Mouse (Mus musculus): ENCODE measurements around the gene Dock2.

Dock2 gene

DNA sequence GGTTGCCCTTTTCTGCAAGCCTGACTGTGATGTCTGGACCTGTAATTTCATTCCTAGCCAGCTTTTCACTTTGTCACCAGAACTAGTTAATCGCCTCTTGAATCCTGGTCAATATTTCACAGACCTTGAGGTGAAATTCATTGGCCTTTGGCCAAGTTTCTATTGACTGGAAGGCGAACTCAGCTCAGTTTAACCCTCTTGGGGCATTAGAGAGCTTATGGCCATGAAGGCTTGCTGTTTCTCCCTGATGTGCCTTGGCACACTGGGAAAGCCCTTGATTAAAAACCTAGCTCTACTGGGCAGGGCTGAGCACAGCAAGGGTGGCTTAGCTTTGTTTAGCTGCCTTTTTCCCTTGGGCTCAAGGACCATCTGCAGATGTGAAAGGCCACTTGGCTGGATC, 313.9 kb downstream of the Dock2 start:
- in situ Hi-C loops (cut with MboI; ENCODE audit: low pct_unique_long_range_greater_than_20kb in 1 of 2, low sequenced_read_pairs in 2 of 2, unreplicated experiment in 1 of 2), result no loop called here

DNA sequence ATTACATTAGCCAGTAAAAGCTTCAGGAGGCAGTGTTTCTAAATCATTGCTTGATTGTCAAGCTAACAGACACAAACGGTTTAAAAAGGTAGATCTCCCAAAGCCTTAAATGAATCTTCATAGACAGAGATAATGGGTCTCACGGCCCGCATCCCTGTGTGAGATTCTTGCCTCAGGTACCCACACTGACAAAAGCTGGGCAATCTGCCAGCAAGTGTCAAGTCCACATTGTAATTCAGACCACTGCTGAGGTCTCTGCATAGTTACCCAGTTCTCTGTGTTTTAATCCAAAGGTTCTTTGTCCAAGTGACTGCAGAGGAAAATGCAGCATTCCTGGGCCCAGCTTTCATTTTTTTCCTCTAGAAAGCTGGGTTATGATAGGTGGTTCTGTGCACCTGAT, 315.1 kb downstream of the Dock2 start:
- in situ Hi-C loops (cut with MboI; ENCODE audit: low pct_unique_long_range_greater_than_20kb in 1 of 2, low sequenced_read_pairs in 2 of 2, unreplicated experiment in 1 of 2), result no loop called here

DNA sequence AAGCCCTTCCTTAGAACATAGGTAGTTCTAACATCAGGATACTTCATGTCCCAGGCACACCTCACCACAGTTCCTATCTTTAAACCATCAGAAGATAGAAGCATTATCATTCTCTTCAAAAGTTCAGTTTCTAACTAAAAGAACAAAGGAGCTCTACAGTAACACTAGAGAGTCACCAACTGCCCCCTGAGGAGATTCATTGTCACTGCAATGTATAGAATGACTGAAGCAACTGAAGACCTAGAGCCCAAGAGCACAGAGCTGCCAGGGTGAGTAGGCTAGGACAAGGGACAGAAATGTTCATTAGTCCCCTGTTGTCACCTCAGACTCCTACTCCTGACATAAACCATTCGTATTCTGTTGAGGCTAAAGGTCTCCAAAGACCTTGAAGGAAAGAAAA, 316.6 kb downstream of the Dock2 start:
- in situ Hi-C loops (cut with MboI; ENCODE audit: low pct_unique_long_range_greater_than_20kb in 1 of 2, low sequenced_read_pairs in 2 of 2, unreplicated experiment in 1 of 2), result no loop called here

DNA sequence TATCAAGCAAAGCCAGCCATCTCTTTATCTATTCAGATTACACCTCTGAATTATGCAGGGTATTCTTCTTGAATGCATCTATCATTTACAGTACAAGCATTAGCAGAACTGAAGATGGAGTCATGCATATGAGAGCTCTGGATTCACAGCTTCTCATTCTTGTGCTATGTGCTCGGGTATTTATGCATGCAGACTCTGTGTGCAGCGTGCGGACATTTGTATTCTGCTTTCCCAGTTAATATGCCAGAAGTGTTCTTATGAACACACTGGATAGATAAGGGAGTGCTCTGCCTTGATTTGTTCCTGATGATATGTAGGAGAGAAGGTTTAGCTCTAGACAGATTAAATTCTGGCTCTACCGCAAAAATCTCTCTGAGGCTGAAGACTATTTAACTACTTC, 333.7 kb downstream of the Dock2 start:
- in situ Hi-C loops (cut with MboI; ENCODE audit: low pct_unique_long_range_greater_than_20kb in 1 of 2, low sequenced_read_pairs in 2 of 2, unreplicated experiment in 1 of 2), result no loop called here

DNA sequence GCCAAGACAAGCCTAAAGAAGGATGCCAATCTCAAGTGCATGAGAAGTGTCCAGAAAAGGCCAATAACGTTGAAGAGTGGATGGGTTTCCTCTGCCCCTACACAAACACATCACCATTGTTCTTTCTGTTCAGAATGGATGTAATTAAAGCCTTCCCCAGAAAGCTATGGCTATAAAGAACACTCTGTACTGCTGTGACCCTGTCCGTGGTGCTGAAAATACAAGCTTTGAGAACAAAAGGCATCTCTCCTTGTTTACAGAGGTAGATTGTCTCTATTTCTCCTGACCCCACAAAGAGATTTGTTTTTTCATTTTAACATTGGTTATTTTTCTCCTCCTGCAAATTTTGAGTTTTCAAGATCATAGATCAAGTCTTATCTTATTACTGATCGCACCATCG, 335.8 kb downstream of the Dock2 start:
- in situ Hi-C loops (cut with MboI; ENCODE audit: low pct_unique_long_range_greater_than_20kb in 1 of 2, low sequenced_read_pairs in 2 of 2, unreplicated experiment in 1 of 2), result no loop called here

DNA sequence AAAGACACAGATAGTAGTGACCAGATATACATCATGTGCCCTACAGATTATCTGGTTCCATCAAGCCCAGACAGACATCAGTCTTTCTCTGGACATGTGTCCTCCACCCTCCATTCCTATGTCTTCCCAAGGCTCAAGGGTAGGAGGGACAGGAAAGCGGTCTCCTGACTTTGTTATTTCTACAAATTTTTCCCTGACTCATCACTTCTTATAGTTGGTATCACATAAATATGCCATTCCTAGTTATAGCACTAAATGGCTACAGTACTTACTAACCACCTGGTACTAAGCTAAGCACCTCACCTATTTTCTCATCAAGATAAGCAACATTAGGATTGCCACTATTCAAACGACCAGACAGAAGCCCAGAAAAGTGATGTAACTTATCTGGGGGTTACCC, 345.3 kb downstream of the Dock2 start:
- in situ Hi-C loops (cut with MboI; ENCODE audit: low pct_unique_long_range_greater_than_20kb in 1 of 2, low sequenced_read_pairs in 2 of 2, unreplicated experiment in 1 of 2), result no loop called here

DNA sequence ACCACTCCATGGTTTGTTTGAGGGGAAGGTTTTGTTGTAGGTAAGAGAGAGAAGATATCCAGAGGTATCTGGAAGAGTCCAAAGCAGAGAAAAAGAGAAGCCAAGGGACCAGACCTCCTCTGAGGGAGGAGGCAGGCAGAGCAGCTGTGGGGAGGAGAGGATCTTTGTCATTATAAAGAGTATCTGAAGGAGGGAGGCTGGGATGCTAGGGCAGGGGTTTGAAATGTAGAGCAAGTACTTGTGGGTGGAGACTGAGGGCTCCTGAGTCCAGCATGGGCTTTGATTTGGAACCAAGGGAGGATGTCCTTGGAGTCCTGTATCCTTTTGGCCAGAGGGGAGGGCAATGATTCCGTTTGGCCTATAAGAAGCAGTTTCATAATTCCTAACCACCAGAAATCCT, 346.2 kb downstream of the Dock2 start:
- in situ Hi-C loops (cut with MboI; ENCODE audit: low pct_unique_long_range_greater_than_20kb in 1 of 2, low sequenced_read_pairs in 2 of 2, unreplicated experiment in 1 of 2), result no loop called here

DNA sequence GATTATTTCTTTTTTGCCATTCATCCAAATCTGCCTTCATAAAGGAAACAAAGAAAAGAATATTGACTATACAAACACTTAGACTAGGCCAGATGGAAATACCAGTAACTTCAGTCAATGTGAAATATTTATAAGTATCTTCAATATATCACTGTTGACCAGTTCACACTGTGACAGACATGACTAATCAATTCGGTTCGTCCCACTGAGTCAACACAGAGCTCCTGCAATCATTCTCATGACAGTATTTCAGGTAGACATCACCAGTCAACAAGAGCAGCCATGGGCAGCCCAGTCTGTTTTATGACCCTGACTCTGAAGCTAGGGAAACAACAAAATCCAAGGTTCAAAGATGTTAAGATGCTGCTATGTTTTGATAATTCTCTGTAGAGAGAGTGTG, 351.7 kb downstream of the Dock2 start:
- in situ Hi-C loops (cut with MboI; ENCODE audit: low pct_unique_long_range_greater_than_20kb in 1 of 2, low sequenced_read_pairs in 2 of 2, unreplicated experiment in 1 of 2), result no loop called here

DNA sequence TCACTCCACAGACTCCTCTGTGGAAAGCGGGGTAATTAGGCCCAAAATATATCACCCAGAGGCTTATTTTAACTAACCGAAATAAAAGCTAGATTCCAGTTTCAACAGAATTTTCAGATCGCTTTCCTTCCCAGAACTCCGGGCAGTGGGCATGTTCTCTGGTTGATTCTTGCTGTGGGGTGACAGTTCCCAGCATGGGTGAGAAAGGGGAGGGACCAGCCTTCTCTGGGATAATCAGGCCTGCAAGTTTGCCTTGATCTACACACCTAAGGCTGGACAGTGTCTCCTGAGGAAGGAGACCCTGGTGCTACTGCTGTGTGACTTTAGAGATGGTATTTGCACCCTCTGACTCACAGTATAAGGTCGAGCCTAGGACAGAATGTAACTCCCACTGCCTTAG, 352.3 kb downstream of the Dock2 start:
- in situ Hi-C loops (cut with MboI; ENCODE audit: low pct_unique_long_range_greater_than_20kb in 1 of 2, low sequenced_read_pairs in 2 of 2, unreplicated experiment in 1 of 2), result no loop called here

DNA sequence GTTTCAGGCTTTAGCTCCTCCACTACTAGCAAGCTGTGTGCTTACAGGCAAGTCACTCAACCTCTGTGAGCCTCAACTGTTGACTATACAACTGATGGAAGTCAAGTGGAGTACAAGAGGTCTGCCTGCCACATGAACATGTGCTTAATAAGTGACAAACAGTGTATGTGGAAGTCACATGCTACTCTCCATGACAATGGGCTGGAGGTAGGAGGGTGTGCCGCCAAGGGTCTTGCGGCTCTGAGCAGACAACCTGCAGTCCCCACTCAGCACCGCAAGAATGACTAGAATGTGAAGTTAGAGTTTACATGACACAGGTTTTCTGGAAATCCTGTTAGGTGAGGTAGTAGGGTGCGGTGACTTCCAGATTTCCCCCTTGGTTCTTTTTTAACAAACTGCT, 352.8 kb downstream of the Dock2 start:
- in situ Hi-C loops (cut with MboI; ENCODE audit: low pct_unique_long_range_greater_than_20kb in 1 of 2, low sequenced_read_pairs in 2 of 2, unreplicated experiment in 1 of 2), result no loop called here

DNA sequence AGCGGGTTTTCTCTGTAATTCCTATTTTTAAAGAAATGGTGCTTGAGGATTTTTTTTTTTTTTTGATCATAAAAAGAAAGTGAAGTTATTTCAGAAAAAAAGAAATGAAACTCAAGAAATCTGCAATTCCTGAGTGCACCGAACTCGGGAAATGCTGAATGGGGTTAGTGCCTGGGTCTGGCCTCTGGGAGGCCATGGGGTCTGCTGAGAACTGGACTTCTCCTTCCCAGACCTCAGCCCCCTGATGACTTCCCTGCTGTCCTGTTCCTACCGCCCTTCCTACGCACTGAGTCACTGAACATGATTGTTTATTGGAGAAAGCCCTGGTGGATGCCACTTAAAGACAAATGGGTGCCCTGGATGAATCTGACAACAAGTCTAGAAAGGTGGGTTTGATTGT, 356.5 kb downstream of the Dock2 start:
- in situ Hi-C loops (cut with MboI; ENCODE audit: low pct_unique_long_range_greater_than_20kb in 1 of 2, low sequenced_read_pairs in 2 of 2, unreplicated experiment in 1 of 2), result no loop called here

DNA sequence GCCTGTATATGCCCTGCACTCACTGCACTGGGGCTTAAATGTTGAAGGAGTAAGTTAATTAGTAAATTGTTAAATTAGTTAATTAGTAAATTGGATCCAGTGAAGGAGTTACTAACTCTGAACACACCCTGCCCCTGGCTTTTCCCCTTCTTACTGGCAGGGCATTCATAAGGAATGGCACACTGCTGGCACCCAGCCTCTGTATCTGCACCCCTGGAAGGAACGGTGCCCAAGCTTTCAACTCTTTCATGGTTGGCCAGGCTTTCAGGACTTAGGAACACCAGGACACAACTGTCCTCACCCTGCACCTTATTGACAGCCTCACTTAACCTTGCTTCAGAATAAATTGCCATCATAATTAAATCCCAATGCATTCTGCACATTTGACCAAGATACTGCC, 359.1 kb downstream of the Dock2 start:
- in situ Hi-C loops (cut with MboI; ENCODE audit: low pct_unique_long_range_greater_than_20kb in 1 of 2, low sequenced_read_pairs in 2 of 2, unreplicated experiment in 1 of 2), result no loop called here

DNA sequence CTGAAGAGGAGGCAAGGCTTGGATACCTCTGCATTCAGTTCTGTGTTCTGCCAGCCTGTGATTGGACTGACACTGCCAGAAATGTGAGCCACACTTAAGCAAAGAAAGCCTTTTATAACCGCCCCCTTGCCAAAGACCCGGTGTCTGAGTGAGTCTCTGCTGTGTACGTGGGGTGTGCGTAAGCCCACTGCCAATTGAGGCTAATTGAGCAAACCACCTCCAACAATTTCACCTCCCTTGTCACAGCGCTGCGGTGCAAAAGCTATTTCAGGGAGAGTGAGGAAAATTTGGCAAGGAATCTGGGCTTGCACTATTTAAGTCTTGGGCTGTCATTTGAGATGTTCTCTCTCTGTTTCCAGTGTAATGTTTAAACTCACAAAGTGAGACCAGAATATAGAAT, 362.6 kb downstream of the Dock2 start:
- in situ Hi-C loops (cut with MboI; ENCODE audit: low pct_unique_long_range_greater_than_20kb in 1 of 2, low sequenced_read_pairs in 2 of 2, unreplicated experiment in 1 of 2), result no loop called here

DNA sequence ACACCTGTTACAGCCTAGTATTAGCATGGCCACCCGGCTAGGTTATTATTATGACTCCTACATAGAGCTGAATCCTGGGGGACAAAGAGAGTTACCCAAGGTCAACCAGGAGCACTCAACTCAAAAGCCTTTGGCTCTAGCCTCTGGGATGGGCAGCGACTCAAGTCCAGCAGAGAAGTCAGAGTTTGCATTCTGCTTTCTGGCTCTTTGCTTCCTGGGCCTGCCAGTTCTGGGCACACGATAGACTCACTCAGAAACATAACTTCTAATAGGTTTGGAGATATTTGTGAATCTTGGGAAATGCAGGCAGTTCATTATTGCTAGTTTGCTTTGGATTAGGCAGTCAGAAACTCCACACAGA, 367.1 kb downstream of the Dock2 start:
- in situ Hi-C loops (cut with MboI; ENCODE audit: low pct_unique_long_range_greater_than_20kb in 1 of 2, low sequenced_read_pairs in 2 of 2, unreplicated experiment in 1 of 2), result no loop called here

DNA sequence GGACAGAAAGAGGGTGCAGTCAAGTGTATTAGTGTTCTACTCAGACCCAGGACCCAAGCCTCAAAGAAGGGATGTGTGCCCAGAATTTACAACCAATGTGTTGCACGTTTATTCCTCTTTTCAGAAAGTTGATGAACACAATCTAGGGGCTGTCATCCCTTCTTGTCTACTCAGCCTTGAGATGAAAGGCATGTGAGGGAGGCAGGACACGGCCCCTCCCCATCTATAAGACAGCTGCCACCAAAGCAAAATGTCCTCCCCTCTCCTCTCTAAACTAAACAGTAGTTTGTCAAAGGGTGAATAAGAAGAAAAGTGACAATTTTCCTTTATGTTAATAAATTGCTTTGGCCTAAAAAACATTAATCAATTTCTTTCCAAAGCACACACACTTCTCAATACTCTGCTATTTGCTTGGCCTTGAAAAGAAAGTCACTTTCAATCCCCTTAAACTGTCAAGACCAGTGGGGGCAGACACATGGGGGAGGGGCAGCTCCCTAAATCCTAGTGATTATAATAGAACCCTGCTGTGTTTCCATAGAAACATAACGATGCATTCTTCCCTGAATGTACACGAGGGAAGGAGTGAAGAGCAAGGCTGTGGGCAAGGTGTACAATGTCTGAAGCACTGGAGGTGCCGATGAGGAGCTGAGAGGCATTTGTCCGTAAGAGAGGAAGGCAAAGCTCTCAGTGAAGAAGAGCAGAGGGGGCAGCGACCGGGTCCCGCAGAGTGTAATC, 367.6 kb downstream of the Dock2 start:
- in situ Hi-C loops (cut with MboI; ENCODE audit: low pct_unique_long_range_greater_than_20kb in 1 of 2, low sequenced_read_pairs in 2 of 2, unreplicated experiment in 1 of 2), result no loop called here

DNA sequence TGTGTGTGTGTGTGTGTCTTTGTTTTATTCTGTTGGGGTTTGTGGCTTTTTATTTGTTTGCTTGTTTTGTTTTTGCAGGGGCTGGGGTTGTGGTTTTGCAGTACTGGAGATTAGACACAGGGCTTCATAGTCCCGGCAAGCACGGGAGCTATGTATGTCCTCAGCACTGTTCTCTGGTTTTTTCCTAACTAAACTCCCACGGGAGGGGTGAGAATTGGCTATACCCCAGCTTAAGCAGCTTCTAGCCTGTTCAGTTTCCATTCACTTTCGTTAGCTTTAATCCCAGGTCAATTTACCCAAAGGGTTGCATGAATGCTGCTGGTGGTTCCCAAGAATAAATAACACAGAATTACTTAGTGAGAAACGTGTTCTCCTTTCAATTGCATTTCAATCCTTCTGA, 376.8 kb downstream of the Dock2 start:
- in situ Hi-C loops (cut with MboI; ENCODE audit: low pct_unique_long_range_greater_than_20kb in 1 of 2, low sequenced_read_pairs in 2 of 2, unreplicated experiment in 1 of 2), result no loop called here

DNA sequence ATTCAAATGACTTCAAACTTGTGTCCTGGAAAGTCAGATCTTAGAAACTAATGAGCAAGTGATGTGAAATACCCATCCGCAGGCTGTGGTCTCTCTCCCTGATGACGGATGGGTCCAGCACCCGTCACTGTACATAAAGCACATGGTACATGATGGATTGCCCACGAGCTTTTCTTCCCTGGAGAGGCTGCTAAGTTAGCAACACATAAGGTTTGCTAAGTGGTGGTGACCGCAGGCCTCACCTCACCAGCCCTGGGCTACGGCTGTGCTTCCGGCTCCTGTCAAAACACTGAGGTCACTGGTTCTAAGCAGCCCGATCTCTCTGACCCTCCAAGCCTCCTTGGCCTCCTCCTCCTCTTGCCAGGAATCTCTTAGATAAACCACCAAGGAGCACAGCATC, 377.4 kb downstream of the Dock2 start:
- in situ Hi-C loops (cut with MboI; ENCODE audit: low pct_unique_long_range_greater_than_20kb in 1 of 2, low sequenced_read_pairs in 2 of 2, unreplicated experiment in 1 of 2), result no loop called here

DNA sequence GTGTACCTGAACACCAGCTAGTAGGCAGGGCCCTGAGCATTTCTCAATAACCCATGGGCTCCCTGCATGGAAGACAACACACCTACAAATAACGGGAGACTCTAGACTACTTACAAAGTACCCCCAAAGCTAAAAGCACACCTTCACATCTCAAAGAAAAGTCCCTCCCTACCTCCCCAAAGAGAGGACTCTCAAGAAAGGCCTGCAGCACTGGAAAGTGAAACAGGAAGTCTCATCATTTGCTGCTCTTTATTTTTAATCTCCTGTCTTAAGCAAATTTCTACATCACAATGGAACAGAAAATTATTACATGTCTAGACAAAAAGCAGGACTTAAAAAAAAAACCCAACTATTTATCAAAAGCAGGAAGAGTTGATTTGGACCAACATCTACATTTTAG, 378.4 kb downstream of the Dock2 start:
- in situ Hi-C loops (cut with MboI; ENCODE audit: low pct_unique_long_range_greater_than_20kb in 1 of 2, low sequenced_read_pairs in 2 of 2, unreplicated experiment in 1 of 2), result no loop called here

DNA sequence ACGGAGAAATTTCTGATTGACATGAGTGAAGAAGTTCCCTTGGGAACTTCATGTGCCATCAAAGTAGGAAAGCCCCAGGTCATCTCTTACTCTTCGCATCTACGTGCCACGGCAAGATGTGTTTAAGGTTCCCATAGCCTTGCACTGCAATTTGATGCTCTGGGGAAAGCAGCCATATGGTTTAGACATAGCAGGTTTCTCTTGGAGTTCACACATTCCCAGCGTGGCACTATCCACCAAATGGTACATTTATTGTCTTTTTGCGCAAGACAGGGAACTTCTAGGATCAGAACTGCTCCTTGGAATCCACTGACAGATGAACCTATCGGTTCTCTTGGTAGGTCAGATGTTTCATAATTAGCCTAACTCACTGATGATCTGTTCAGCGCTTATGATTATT, 382.3 kb downstream of the Dock2 start:
- in situ Hi-C loops (cut with MboI; ENCODE audit: low pct_unique_long_range_greater_than_20kb in 1 of 2, low sequenced_read_pairs in 2 of 2, unreplicated experiment in 1 of 2), result no loop called here

DNA sequence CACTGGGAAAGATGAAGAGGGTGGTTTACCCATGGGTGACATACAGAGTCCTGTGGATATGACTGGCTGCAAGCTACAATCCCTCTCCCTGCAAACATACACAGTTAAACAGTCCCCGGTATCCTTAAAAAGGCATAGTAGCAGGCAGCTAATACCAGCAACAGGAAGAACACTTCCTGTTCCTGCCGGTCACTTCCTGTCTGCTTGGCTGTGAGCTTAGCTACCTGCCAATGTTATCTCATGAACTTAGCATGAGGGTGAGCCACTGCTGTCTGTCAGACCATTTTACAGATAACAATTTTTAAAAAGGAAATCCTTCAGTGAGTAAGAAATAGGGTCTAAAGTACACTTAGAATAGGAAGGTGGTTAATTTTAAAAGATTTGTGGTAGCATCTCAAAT, 385.1 kb downstream of the Dock2 start:
- in situ Hi-C loops (cut with MboI; ENCODE audit: low pct_unique_long_range_greater_than_20kb in 1 of 2, low sequenced_read_pairs in 2 of 2, unreplicated experiment in 1 of 2), result no loop called here

DNA sequence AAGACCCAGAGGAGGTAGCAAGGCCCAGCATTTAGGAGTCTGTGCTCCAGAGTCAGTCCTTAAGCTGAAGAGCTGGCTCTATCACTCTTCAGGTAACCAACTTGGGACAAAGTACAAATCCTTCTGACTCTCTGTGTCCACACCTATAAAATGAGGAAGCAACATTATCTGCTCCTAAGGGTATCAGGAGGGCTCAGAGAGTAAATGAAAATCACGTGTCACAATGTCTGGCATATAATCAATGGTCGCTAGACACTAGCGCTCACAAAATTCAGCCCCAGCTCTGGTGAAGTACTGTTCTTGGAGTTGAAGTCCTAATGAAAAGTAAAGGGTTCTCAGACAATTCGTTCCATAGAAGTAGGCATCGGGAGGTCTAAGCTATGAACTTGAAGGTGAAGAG, 386.0 kb downstream of the Dock2 start:
- in situ Hi-C loops (cut with MboI; ENCODE audit: low pct_unique_long_range_greater_than_20kb in 1 of 2, low sequenced_read_pairs in 2 of 2, unreplicated experiment in 1 of 2), result no loop called here
